Mouse (Mus musculus) limb, embryonic 11.5 days (tissue): ENCODE measurements around the gene Pcdh19. TPM values are rescaled to one million over a fixed set of nuclear protein-coding genes. Genes with fewer than 3 reads are reported as not detected.

Experiments used
- ATAC-seq: fragments of 200-750 bp; cut with Nextera tagmentation; 2 replicates; pipeline ENCODE4 v1.8.0; 2017; ENCODE audit warnings: low read depth; ENCODE audit not compliant: insufficient number of reproducible peaks, low FRiP score, low TSS enrichment
- DNase-seq: peaks from one replicate; pipeline ENCODE4 v3.0.0-alpha.2; 2015; ENCODE audit warnings: low spot score
- H3K27ac ChIP-seq: fragments of 300-500 bp; sonication (generic); replicated peaks from 2 replicates; pipeline ENCODE4 v1.5.1; 2014; ENCODE audit warnings: low read depth, mild to moderate bottlenecking, low read length
- H3K27me3 ChIP-seq: fragments of 300-500 bp; sonication (generic); 2 replicates; pipeline ENCODE4 v1.6.1; 2014; ENCODE audit warnings: mild to moderate bottlenecking, low read length, mixed read lengths; ENCODE audit not compliant: control insufficient read depth, insufficient read depth
- H3K36me3 ChIP-seq: fragments of 300-500 bp; sonication (generic); 2 replicates; pipeline ENCODE4 v1.6.1; 2014; ENCODE audit warnings: mild to moderate bottlenecking, low read length, moderate library complexity, mixed read lengths; ENCODE audit not compliant: control insufficient read depth, insufficient read depth
- H3K4me1 ChIP-seq: fragments of 300-500 bp; sonication (generic); 2 replicates; pipeline ENCODE4 v1.6.1; 2014; ENCODE audit warnings: low read length, mixed read lengths; ENCODE audit not compliant: control insufficient read depth, insufficient read depth
- H3K4me2 ChIP-seq: fragments of 300-500 bp; sonication (generic); 2 replicates; pipeline ENCODE4 v1.6.1; 2014; ENCODE audit warnings: low read depth, mild to moderate bottlenecking, moderate library complexity; ENCODE audit not compliant: severe bottlenecking
- H3K4me3 ChIP-seq: fragments of 300-500 bp; sonication (generic); 2 replicates; pipeline ENCODE4 v1.5.1; 2014; ENCODE audit warnings: low read depth, low read length
- H3K9ac ChIP-seq: fragments of 300-500 bp; sonication (generic); 2 replicates; pipeline ENCODE4 v1.6.1; 2014; ENCODE audit warnings: mild to moderate bottlenecking, low read length
- H3K9me3 ChIP-seq: fragments of 300-500 bp; sonication (generic); 2 replicates; pipeline ENCODE4 v1.6.1; 2016; ENCODE audit warnings: low read length; ENCODE audit not compliant: control insufficient read depth
- WGBS: fragments of 180-500 bp; shearing (Covaris S2); extraction: QIAGEN DNeasy Blood & Tissue Kit; methylation state at CpG from one replicate; pipeline ENCODE4 v1.1.7; 2014; 5-methylcytosine and 5-hydroxymethylcytosine counted together
- polyA plus RNA-seq: library from polyadenylated mRNA; unstranded; fragments of >200 nt; fragmentation: Nextera tagmentation; extraction: Ambion mirVana; gene quantifications from 2 replicates; pipeline ENCODE4 v1.2.1, GENCODE M21; 2014

The Pcdh19 gene
- polyA plus RNA-seq, 1 experiment from 2014 or later = 2.5 TPM

- no peaks in the 10 kb centered on the region for H3K27me3 ChIP-seq
- H3K9me3 ChIP-seq = no peaks in the 10 kb centered on the region
- H3K4me2 ChIP-seq = no peak overlapping the region
- no peak overlapping the region for H3K27ac ChIP-seq
- no peaks in the 10 kb centered on the region for H3K36me3 ChIP-seq
- no peak overlapping the region for H3K4me3 ChIP-seq
- no peaks in the 10 kb centered on the region for H3K4me1 ChIP-seq
- no peak overlapping the region for H3K9ac ChIP-seq
- no peak for DNase-seq
- 64% methylated on average over 3 of the region's 3 CpGs for WGBS
- ATAC-seq = no peak
These were observed 38.4 kb downstream of the Pcdh19 start for GRCm38 (mm10) chrX:133650379-133650778.

GRCm38 (mm10) chrX:133647809-133648208 is 41.0 kb downstream of the Pcdh19 start:
- DNase-seq (no peak), ATAC-seq (no peak)
- no peak overlapping the region for H3K27ac ChIP-seq
- no peaks in the 10 kb centered on the region for H3K4me1 ChIP-seq
- H3K36me3 ChIP-seq = no peaks in the 10 kb centered on the region
- no peaks in the 10 kb centered on the region for H3K27me3 ChIP-seq
- H3K9ac ChIP-seq = no peak overlapping the region
- no peak overlapping the region for H3K4me3 ChIP-seq
- H3K4me2 ChIP-seq = no peak overlapping the region
- WGBS = 81% methylated on average over 2 of the region's 2 CpGs
- H3K9me3 ChIP-seq = no peaks in the 10 kb centered on the region

- Histone ChIP-seq H3K4me3 (no peak overlapping the region), H3K4me1 (no peaks in the 10 kb centered on the region), H3K4me2 (no peak overlapping the region), H3K27me3 (no peaks in the 10 kb centered on the region), H3K9ac (no peak overlapping the region), H3K36me3 (no peaks in the 10 kb centered on the region), H3K27ac (no peak overlapping the region), H3K9me3 (no peaks in the 10 kb centered on the region)
- ATAC-seq = no peak
- DNase-seq = no peak
These were observed 49.3 kb downstream of the Pcdh19 start for GRCm38 (mm10) chrX:133639445-133639844.

GRCm38 (mm10) chrX:133629538-133629937 is 59.2 kb downstream of the Pcdh19 start:
- no peak overlapping the region for H3K9ac ChIP-seq
- no peak overlapping the region for H3K4me2 ChIP-seq
- no peaks in the 10 kb centered on the region for H3K36me3 ChIP-seq
- ATAC-seq = no peak
- 0 out of 2 replicates have a peak, but pooled peaks cover 4% of the 10 kb centered on the region for H3K27me3 ChIP-seq
- no peak overlapping the region for H3K4me3 ChIP-seq
- no peaks in the 10 kb centered on the region for H3K9me3 ChIP-seq
- DNase-seq = no peak
- no peaks in the 10 kb centered on the region for H3K4me1 ChIP-seq
- WGBS = 82% methylated on average over 8 of the region's 8 CpGs
- no peak overlapping the region for H3K27ac ChIP-seq

GRCm38 (mm10) chrX:133618222-133618621 is 70.6 kb downstream of the Pcdh19 start:
- no peaks in the 10 kb centered on the region for H3K36me3 ChIP-seq
- H3K27me3 ChIP-seq = no peaks in the 10 kb centered on the region
- no peaks in the 10 kb centered on the region for H3K9me3 ChIP-seq
- no peak overlapping the region for H3K4me3 ChIP-seq
- H3K9ac ChIP-seq = no peak overlapping the region
- WGBS = 63% methylated on average over 1 of the region's 1 CpGs
- no peak overlapping the region for H3K27ac ChIP-seq
- no peak overlapping the region for H3K4me2 ChIP-seq
- no peaks in the 10 kb centered on the region for H3K4me1 ChIP-seq
- no peak for ATAC-seq
- DNase-seq = no peak

GRCm38 (mm10) chrX:133605828-133606227 is 83.0 kb downstream of the Pcdh19 start:
- H3K27ac ChIP-seq = no peak overlapping the region
- no peak overlapping the region for H3K9ac ChIP-seq
- no peak overlapping the region for H3K4me2 ChIP-seq
- 66% methylated on average over 4 of the region's 4 CpGs for WGBS
- H3K4me3 ChIP-seq = no peak overlapping the region
- no peaks in the 10 kb centered on the region for H3K9me3 ChIP-seq
- H3K27me3 ChIP-seq = peaks cover 2% of the 10 kb centered on the region; the same call in 1 of the 2 replicates
- no peaks in the 10 kb centered on the region for H3K36me3 ChIP-seq
- DNase-seq = no peak
- no peak for ATAC-seq
- H3K4me1 ChIP-seq = peaks cover 2% of the 10 kb centered on the region; the same call in 1 of the 2 replicates

- no peaks in the 10 kb centered on the region for H3K9me3 ChIP-seq
- no peak overlapping the region for H3K9ac ChIP-seq
- no peak overlapping the region for H3K4me3 ChIP-seq
- no peak overlapping the region for H3K4me2 ChIP-seq
- ATAC-seq (peak; percentile 44; the same call in 1 of the 2 replicates), DNase-seq (peak; percentile 37)
- no peaks in the 10 kb centered on the region for H3K36me3 ChIP-seq
- peaks cover 2% of the 10 kb centered on the region; the same call in 1 of the 2 replicates for H3K27me3 ChIP-seq
- no peak overlapping the region for H3K27ac ChIP-seq
- 28% methylated on average over 4 of the region's 4 CpGs for WGBS
- H3K4me1 ChIP-seq = peaks cover 2% of the 10 kb centered on the region; the same call in 1 of the 2 replicates
These were observed 84.5 kb downstream of the Pcdh19 start for GRCm38 (mm10) chrX:133604272-133604671.

GRCm38 (mm10) chrX:133602068-133602467 is 86.7 kb downstream of the Pcdh19 start:
- peaks cover 2% of the 10 kb centered on the region; the same call in 1 of the 2 replicates for H3K27me3 ChIP-seq
- H3K9ac ChIP-seq = no peak overlapping the region
- H3K4me3 ChIP-seq = no peak overlapping the region
- no peaks in the 10 kb centered on the region for H3K36me3 ChIP-seq
- H3K4me1 ChIP-seq = peaks cover 2% of the 10 kb centered on the region; the same call in 1 of the 2 replicates
- DNase-seq = no peak
- ATAC-seq = no peak
- H3K27ac ChIP-seq = no peak overlapping the region
- no peak overlapping the region for H3K4me2 ChIP-seq
- no peaks in the 10 kb centered on the region for H3K9me3 ChIP-seq
- 72% methylated on average over 2 of the region's 2 CpGs for WGBS

GRCm38 (mm10) chrX:133601658-133602057 is 87.1 kb downstream of the Pcdh19 start:
- H3K27ac ChIP-seq = no peak overlapping the region
- ATAC-seq = no peak
- no peak overlapping the region for H3K9ac ChIP-seq
- no peak overlapping the region for H3K4me2 ChIP-seq
- no peaks in the 10 kb centered on the region for H3K36me3 ChIP-seq
- 31% methylated on average over 1 of the region's 1 CpGs for WGBS
- H3K4me3 ChIP-seq = no peak overlapping the region
- peaks cover 2% of the 10 kb centered on the region; the same call in 1 of the 2 replicates for H3K4me1 ChIP-seq
- DNase-seq = no peak
- peaks cover 2% of the 10 kb centered on the region; the same call in 1 of the 2 replicates for H3K27me3 ChIP-seq
- no peaks in the 10 kb centered on the region for H3K9me3 ChIP-seq
